Mouse (Mus musculus): ENCODE results near the gene Pdzk1.

DNA sequence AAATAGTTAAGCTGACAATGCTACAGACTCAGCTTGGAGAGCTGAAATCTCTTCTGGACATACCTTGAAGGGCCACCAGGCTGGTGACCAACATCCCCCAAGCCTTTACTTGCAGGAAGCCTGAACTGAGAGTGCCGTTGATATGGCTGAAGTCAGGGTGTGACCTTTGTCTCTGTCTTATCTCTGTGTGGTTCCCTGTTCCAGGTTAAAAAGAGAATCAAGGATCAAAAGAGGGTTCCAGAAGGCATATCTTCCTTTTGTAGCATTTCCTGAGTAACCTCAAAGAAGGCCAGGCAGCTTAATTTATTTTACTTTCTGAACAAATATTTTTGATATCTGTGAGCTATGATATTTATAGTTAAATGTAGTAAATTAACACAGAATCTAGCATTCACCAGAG is 26.9 kb upstream of the Pdzk1 start:
- no peak for TF ChIP-seq CTCF (IDR thresholded peaks at IDR 0.05; ENCODE audit: borderline replicate concordance, insufficient read depth, low read length)
- TF ChIP-seq POLR2A (IDR thresholded peaks at IDR 0.05; ENCODE audit: low read depth, low read length): no peak

Measured in embryonic fibroblast, embryonic 13.5 days (primary cell).